In genomic region chr19:8597269-8597668, GRCm38 (mm10) we compare ENCODE assay signal across 20 mouse cellular contexts. TPM values are rescaled to one million over a fixed set of nuclear protein-coding genes. Genes with fewer than 3 reads are reported as not detected.
A peak's percentile ranks its signal among the peaks of the same experiment; 100 is the strongest.
DNase-seq lines count a peak whose midpoint lies in the region; ATAC-seq lines count a peak whose summit lies in the region.
"Had no signal": no experiment of that assay in that cellular context is flagged by ENCODE, and none has a peak within 500 bp of the region (broad histone marks: within the 10 kb centered on the region; RNA-seq: fewer than 3 reads in every experiment).

No protein-coding gene starts in this region.

- H3K27me3 ChIP-seq in kidney, embryonic 14.5 days (ENCODE audit: control insufficient read depth, insufficient read depth, low read length), result no peaks in the 10 kb centered on the region
- no peaks in the 10 kb centered on the region for H3K27me3 ChIP-seq in midbrain, embryonic 10.5 days (ENCODE audit: low read depth, poor library complexity, severe bottlenecking)
- no peaks in the 10 kb centered on the region for H3K27me3 ChIP-seq in midbrain, embryonic 14.5 days (ENCODE audit: control insufficient read depth, insufficient read depth, low read length)
- no peaks in the 10 kb centered on the region for H3K27me3 ChIP-seq in embryonic facial prominence, embryonic 12.5 days
- no peaks in the 10 kb centered on the region; the same call in 1 of the 2 replicates for H3K27me3 ChIP-seq in liver, embryonic 11.5 days (replicated peaks; ENCODE audit: control insufficient read depth, insufficient read depth, low read length)
- no peaks in the 10 kb centered on the region for H3K27me3 ChIP-seq in hindbrain, embryonic 16.5 days (replicated peaks; ENCODE audit: control insufficient read depth, insufficient read depth, low read length)
- H3K27me3 ChIP-seq: heart, embryonic 15.5 days had no signal

- no peak overlapping the region for H3K4me2 ChIP-seq in kidney, embryonic 14.5 days (replicated peaks; ENCODE audit: low read depth, low read length)
- H3K4me2 ChIP-seq in midbrain, embryonic 14.5 days (ENCODE audit: low read length), result no peak overlapping the region
- H3K4me2 ChIP-seq in embryonic facial prominence, embryonic 12.5 days (replicated peaks), result no peak overlapping the region
- H3K4me2 ChIP-seq in liver, embryonic 11.5 days, result no peak overlapping the region
- H3K4me2 ChIP-seq in hindbrain, embryonic 16.5 days (ENCODE audit: low read length), result no peak overlapping the region
- H3K4me2 ChIP-seq: heart, embryonic 11.5 days; heart, embryonic 15.5 days; hindbrain, embryonic 14.5 days had no signal

- WGBS in kidney, embryonic 14.5 days, result 60% methylated on average over 4 of the region's 4 CpGs
- 59% methylated on average over 4 of the region's 4 CpGs for WGBS in midbrain, embryonic 10.5 days
- WGBS in midbrain, embryonic 14.5 days, result 58% methylated on average over 4 of the region's 4 CpGs
- 66% methylated on average over 4 of the region's 4 CpGs for WGBS in embryonic facial prominence, embryonic 12.5 days
- WGBS in liver, embryonic 11.5 days, result 71% methylated on average over 4 of the region's 4 CpGs
- 53% methylated on average over 4 of the region's 4 CpGs for WGBS in hindbrain, embryonic 16.5 days

- H3K4me1 ChIP-seq in kidney, embryonic 14.5 days (ENCODE audit: control insufficient read depth, insufficient read depth, low read length), result peaks cover 13% of the 10 kb centered on the region
- peaks cover 32% of the 10 kb centered on the region for H3K4me1 ChIP-seq in midbrain, embryonic 10.5 days
- H3K4me1 ChIP-seq in midbrain, embryonic 14.5 days (ENCODE audit: control insufficient read depth, insufficient read depth, low read length), result peaks cover 4% of the 10 kb centered on the region; the same call in 1 of the 2 replicates
- H3K4me1 ChIP-seq in embryonic facial prominence, embryonic 12.5 days, result peaks cover 12% of the 10 kb centered on the region
- peaks cover 17% of the 10 kb centered on the region for H3K4me1 ChIP-seq in liver, embryonic 11.5 days (replicated peaks; ENCODE audit: control insufficient read depth, insufficient read depth, low read length)
- H3K4me1 ChIP-seq in hindbrain, embryonic 16.5 days (ENCODE audit: control insufficient read depth, insufficient read depth, low read depth, low read length), result no peaks in the 10 kb centered on the region

- no peak for DNase-seq in kidney, postnatal 25 days
- DNase-seq in midbrain, embryonic 10.5 days (ENCODE audit: low spot score), result no peak
- no peak for DNase-seq in midbrain, embryonic 14.5 days
- no peak for DNase-seq in liver, embryonic 11.5 days (ENCODE audit: low spot score)
- DNase-seq: adrenal gland, adult 2 months; adrenal gland, postnatal 25 days; cerebellum, adult 18-20 months; cerebellum, adult 9-11 months; cerebellum, postnatal 36 days; gastrocnemius, postnatal 10 days; heart, adult 18-20 months; heart, postnatal 14 days had no signal

- no peak overlapping the region for H3K4me3 ChIP-seq in kidney, embryonic 14.5 days (ENCODE audit: low read length)
- H3K4me3 ChIP-seq in midbrain, embryonic 10.5 days, result no peak overlapping the region
- no peak overlapping the region for H3K4me3 ChIP-seq in midbrain, embryonic 14.5 days (replicated peaks; ENCODE audit: low read depth, low read length)
- no peak overlapping the region for H3K4me3 ChIP-seq in embryonic facial prominence, embryonic 12.5 days
- H3K4me3 ChIP-seq in liver, embryonic 11.5 days (ENCODE audit: low read depth, low read length), result no peak overlapping the region
- no peak overlapping the region for H3K4me3 ChIP-seq in hindbrain, embryonic 16.5 days (ENCODE audit: low read length)
- H3K4me3 ChIP-seq: heart, embryonic 15.5 days; hindbrain, embryonic 10.5 days had no signal

- H3K9me3 ChIP-seq in kidney, embryonic 14.5 days (ENCODE audit: control insufficient read depth, low read length), result no peaks in the 10 kb centered on the region
- H3K9me3 ChIP-seq in midbrain, embryonic 10.5 days (replicated peaks), result no peaks in the 10 kb centered on the region
- H3K9me3 ChIP-seq in midbrain, embryonic 14.5 days (ENCODE audit: control insufficient read depth, low read length), result no peaks in the 10 kb centered on the region
- no peaks in the 10 kb centered on the region for H3K9me3 ChIP-seq in embryonic facial prominence, embryonic 12.5 days
- H3K9me3 ChIP-seq in liver, embryonic 11.5 days (ENCODE audit: control insufficient read depth, low read length), result no peaks in the 10 kb centered on the region
- no peaks in the 10 kb centered on the region for H3K9me3 ChIP-seq in hindbrain, embryonic 16.5 days (ENCODE audit: control insufficient read depth, low read length)
- H3K9me3 ChIP-seq: heart, embryonic 15.5 days; hindbrain, embryonic 10.5 days had no signal

- H3K9ac ChIP-seq in kidney, embryonic 14.5 days (ENCODE audit: low read depth, low read length), result no peak overlapping the region
- no peak overlapping the region for H3K9ac ChIP-seq in midbrain, embryonic 14.5 days (replicated peaks; ENCODE audit: low read length)
- H3K9ac ChIP-seq in embryonic facial prominence, embryonic 12.5 days, result no peak overlapping the region
- no peak overlapping the region for H3K9ac ChIP-seq in liver, embryonic 11.5 days (ENCODE audit: low read depth, low read length)
- H3K9ac ChIP-seq in hindbrain, embryonic 16.5 days (ENCODE audit: low read depth, low read length), result no peak overlapping the region
- H3K9ac ChIP-seq: heart, embryonic 15.5 days; hindbrain, embryonic 14.5 days had no signal

- peak overlapping the region; percentile 42; the same call in 1 of the 2 replicates for H3K27ac ChIP-seq in kidney, embryonic 14.5 days (ENCODE audit: low read depth, low read length)
- 0 out of 2 replicates have a peak overlapping the region, but pooled peaks have one; percentile 42 for H3K27ac ChIP-seq in midbrain, embryonic 10.5 days (replicated peaks)
- no peak overlapping the region for H3K27ac ChIP-seq in midbrain, embryonic 14.5 days (replicated peaks; ENCODE audit: low read depth, low read length)
- no peak overlapping the region for H3K27ac ChIP-seq in embryonic facial prominence, embryonic 12.5 days
- H3K27ac ChIP-seq in liver, embryonic 11.5 days (ENCODE audit: low read depth, low read length), result no peak overlapping the region
- no peak overlapping the region for H3K27ac ChIP-seq in hindbrain, embryonic 16.5 days (ENCODE audit: low read depth, low read length)
- H3K27ac ChIP-seq: heart, embryonic 15.5 days; hindbrain, embryonic 10.5 days; hindbrain, embryonic 14.5 days had no signal

- no peak for ATAC-seq in kidney, embryonic 14.5 days (ENCODE audit: low FRiP score, low TSS enrichment)
- no peak for ATAC-seq in midbrain, embryonic 14.5 days (ENCODE audit: low FRiP score, low TSS enrichment)
- ATAC-seq in embryonic facial prominence, embryonic 12.5 days (ENCODE audit: insufficient number of reproducible peaks, insufficient read depth, low FRiP score, low TSS enrichment), result peak; percentile 22; the same call in 1 of the 2 replicates
- no peak for ATAC-seq in liver, embryonic 11.5 days (replicated peaks; ENCODE audit: low FRiP score)
- no peak for ATAC-seq in hindbrain, embryonic 16.5 days
- ATAC-seq: forebrain, embryonic 16.5 days had no signal

- H3K36me3 ChIP-seq in kidney, embryonic 14.5 days (ENCODE audit: control insufficient read depth, insufficient read depth, low read length), result no peaks in the 10 kb centered on the region
- no peaks in the 10 kb centered on the region for H3K36me3 ChIP-seq in midbrain, embryonic 10.5 days
- no peaks in the 10 kb centered on the region for H3K36me3 ChIP-seq in midbrain, embryonic 14.5 days (ENCODE audit: control insufficient read depth, insufficient read depth, low read length)
- no peaks in the 10 kb centered on the region for H3K36me3 ChIP-seq in embryonic facial prominence, embryonic 12.5 days
- no peaks in the 10 kb centered on the region for H3K36me3 ChIP-seq in liver, embryonic 11.5 days (ENCODE audit: control insufficient read depth, insufficient read depth, low read length)
- H3K36me3 ChIP-seq in hindbrain, embryonic 16.5 days (ENCODE audit: control insufficient read depth, insufficient read depth, low read length), result no peaks in the 10 kb centered on the region
- H3K36me3 ChIP-seq: heart, embryonic 15.5 days; hindbrain, embryonic 10.5 days had no signal

RNA-seq across cellular contexts. Expression of gene Slc22a8, which starts 6.2 kb away (rescaled TPM):
- polyA plus RNA-seq in kidney, embryonic 14.5 days (2014; fragmentation: Nextera tagmentation; extraction: Ambion mirVana), result 1.7 and 3.9 TPM in 2 replicates
- polyA plus RNA-seq in midbrain, embryonic 10.5 days (2016; fragmentation: Nextera tagmentation; extraction: Ambion mirVana), result 0.07 and 0.12 TPM in 2 replicates
- 4.5 and 6.4 TPM in 2 replicates for polyA plus RNA-seq in midbrain, embryonic 14.5 days (2014; fragmentation: Nextera tagmentation; extraction: Ambion mirVana)
- polyA plus RNA-seq in embryonic facial prominence, embryonic 12.5 days (2016; fragmentation: Nextera tagmentation; extraction: Ambion mirVana), result 0.08 and 0.10 TPM in 2 replicates
- 2.0 and 2.9 TPM in 2 replicates for polyA plus RNA-seq in liver, embryonic 11.5 days (2014; fragmentation: Nextera tagmentation; extraction: Ambion mirVana)
- polyA plus RNA-seq in hindbrain, embryonic 16.5 days (2015; fragmentation: Nextera tagmentation; extraction: Ambion mirVana), result 15.9 and 16.1 TPM in 2 replicates

RNA-seq across cellular contexts. Expression of gene Slc22a6, which starts 20.6 kb away (rescaled TPM):
- polyA plus RNA-seq in kidney, embryonic 14.5 days (2014; fragmentation: Nextera tagmentation; extraction: Ambion mirVana), result 1.2 and 3.2 TPM in 2 replicates
- polyA plus RNA-seq in midbrain, embryonic 10.5 days (2016; fragmentation: Nextera tagmentation; extraction: Ambion mirVana), result 0.06 and 0.47 TPM in 2 replicates
- 8.0 TPM in 1 of 2 replicates, not detected in the other for polyA plus RNA-seq in midbrain, embryonic 14.5 days (2014; fragmentation: Nextera tagmentation; extraction: Ambion mirVana)
- 0.87 and 1.3 TPM in 2 replicates for polyA plus RNA-seq in embryonic facial prominence, embryonic 12.5 days (2016; fragmentation: Nextera tagmentation; extraction: Ambion mirVana)
- polyA plus RNA-seq in liver, embryonic 11.5 days (2014; fragmentation: Nextera tagmentation; extraction: Ambion mirVana), result not detected in 2 replicates
- 8.7 and 14.9 TPM in 2 replicates for polyA plus RNA-seq in hindbrain, embryonic 16.5 days (2015; fragmentation: Nextera tagmentation; extraction: Ambion mirVana)
- polyA plus RNA-seq: adrenal gland, adult 2 months; heart, embryonic 11.5 days; heart, embryonic 15.5 days had no signal

Comparison
In these comparisons a context has a peak if more than half of its experiments do, and no peak if none do; other contexts are left out.
1. H3K27ac ChIP-seq: peak in kidney, embryonic 14.5 days (single experiment) and midbrain, embryonic 10.5 days (single experiment); none in midbrain, embryonic 14.5 days (single experiment), embryonic facial prominence, embryonic 12.5 days (single experiment), liver, embryonic 11.5 days (single experiment) and hindbrain, embryonic 16.5 days (single experiment).